Mouse (Mus musculus): Measurements from ENCODE around the gene Gm13693. TPM values are rescaled to one million over a fixed set of nuclear protein-coding genes. Genes with fewer than 3 reads are reported as not detected.
"Not testable (repeated sequence)": the region's sequence is repeated elsewhere in the genome, so short reads cannot be mapped to it uniquely, and the experiment has no call there.

Gm13693 gene
- total RNA-seq (2021), result 1 to 10 TPM; 1.6 to 1.7 TPM
- long read RNA-seq, result 0 reads

- DNase-seq (ENCODE audit: low spot score in 2 of 2), result not testable (repeated sequence)
Observed at GRCm38 (mm10) chr2:83961203-83961602, at the start of gene Gm13693. Gene Gm13693 (plus strand): TSS chr2:83961503.

DNA sequence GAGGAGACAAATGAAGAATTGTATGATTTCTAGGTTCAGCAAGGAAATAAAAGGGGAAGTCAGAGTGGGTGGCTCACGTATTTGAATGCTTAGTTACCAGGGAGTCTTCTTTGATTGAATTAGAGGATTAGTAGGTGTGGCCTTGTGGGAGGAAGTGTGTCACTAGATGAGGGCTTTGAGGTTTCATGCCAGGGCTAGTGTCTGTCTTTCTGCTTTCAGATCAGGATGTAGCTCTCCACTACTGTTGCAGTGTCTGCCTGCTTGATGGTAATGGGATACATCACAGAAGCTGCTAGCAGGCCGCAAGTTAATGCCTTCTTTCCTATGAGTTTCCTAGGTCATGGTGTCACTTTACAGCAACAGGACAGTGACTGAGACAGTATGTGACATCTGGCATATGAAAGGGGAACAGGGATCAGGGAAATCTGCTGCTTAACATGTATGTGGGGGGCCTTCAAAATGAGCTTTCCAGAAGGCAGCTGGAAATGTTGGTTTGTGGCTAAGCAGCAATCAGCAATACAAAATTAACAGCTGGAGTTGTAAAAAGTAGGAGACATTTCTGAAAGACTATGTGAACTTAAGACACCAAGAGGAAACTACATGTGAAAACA is 31.7 kb upstream of the Gm13693 start:
- DNase-seq (ENCODE audit: low spot score in 2 of 2), result no peak

DNA sequence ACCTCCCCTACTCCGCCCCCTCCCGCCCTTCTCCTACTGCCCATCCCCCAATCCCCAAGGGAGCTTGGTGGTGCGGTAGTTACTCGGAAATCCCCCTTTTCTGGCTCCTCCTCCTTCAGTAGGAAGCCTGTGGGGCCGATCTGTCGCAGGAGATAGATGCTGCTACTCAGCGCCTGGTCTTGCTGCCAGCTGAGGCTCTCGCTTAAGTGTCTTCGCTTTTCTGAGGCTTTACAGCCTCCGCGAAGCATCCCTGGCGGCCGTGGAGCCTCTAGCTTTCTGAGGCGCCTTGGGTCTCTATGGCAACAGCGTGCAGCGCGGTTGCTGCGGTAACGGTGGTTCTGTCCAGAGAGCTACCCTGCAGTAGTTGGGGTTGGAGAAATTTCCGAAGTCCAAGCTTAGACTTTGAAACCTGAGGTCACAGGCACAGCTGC is 20.4 kb upstream of the Gm13693 start, which contains the start of gene Zswim2:
TSS of gene Zswim2 (minus strand) at position 298 of the 431 bp plus-strand sequence.
- DNase-seq (ENCODE audit: low spot score in 2 of 2), result peak; percentile 89 to 94

DNA sequence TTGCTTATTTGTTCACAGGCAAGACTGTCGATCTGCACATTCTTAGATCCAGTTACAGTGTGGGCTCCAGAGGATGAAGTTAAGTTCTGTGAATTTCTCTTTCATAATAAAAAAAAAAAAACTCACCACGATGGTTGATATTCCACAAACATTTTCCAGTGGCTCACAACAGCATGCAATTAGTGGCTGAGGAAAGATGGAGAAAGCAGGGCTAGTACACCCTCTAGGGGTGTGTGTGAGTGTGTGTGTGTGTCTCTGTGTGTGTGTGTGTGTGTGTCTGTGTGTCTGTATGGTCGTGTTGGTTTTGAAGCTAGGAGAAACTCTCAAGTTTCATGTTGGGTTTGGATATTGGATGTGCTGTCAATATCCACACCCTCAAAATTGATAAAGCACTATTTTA is 19.9 kb upstream of the Gm13693 start:
- no peak for DNase-seq (ENCODE audit: low spot score in 2 of 2)

GRCm38 (mm10) chr2:83941792-83942191 is 19.5 kb upstream of the Gm13693 start:
- no peak for DNase-seq (ENCODE audit: low spot score in 2 of 2)

DNA sequence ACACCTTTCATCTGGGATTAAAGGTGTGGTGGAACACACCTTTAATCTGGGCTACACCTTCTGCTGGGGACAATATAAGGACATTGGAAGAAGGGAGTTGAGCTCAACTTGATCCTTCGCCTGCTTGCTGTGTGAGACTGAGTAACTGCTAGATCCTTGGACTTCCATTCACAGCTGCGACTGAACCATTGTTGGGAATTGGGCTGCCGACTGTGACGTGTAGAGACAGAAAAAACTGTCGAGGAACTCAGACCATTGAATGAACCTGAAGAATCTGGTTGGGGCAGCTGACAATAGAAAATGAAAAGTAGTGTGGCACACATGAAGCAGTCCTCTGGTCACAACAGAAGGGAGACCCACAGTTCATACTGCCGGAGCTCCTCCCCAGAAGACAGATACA is 5.9 kb upstream of the Gm13693 start, which contains the start of gene Gm13698:
TSS of gene Gm13698 (plus strand) at position 301 of the 400 bp plus-strand sequence.
- DNase-seq (ENCODE audit: low spot score in 2 of 2), result not testable (repeated sequence)

GRCm38 (mm10) chr2:83967013-83967412 is 5.7 kb downstream of the Gm13693 start, which contains the start of gene Gm13695:
Gene Gm13695 (plus strand): TSS chr2:83967313.
- not testable (repeated sequence) for DNase-seq (ENCODE audit: low spot score in 2 of 2)

- DNase-seq (ENCODE audit: low spot score in 2 of 2), result not testable (repeated sequence)
Observed at GRCm38 (mm10) chr2:83972823-83973222, 11.5 kb downstream of the Gm13693 start, which contains the start of gene Gm13696. Gene Gm13696 (plus strand): TSS chr2:83973123.

DNA sequence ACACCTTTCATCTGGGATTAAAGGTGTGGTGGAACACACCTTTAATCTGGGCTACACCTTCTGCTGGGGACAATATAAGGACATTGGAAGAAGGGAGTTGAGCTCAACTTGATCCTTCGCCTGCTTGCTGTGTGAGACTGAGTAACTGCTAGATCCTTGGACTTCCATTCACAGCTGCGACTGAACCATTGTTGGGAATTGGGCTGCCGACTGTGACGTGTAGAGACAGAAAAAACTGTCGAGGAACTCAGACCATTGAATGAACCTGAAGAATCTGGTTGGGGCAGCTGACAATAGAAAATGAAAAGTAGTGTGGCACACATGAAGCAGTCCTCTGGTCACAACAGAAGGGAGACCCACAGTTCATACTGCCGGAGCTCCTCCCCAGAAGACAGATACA is 17.3 kb downstream of the Gm13693 start, which contains the start of gene Gm13694:
TSS of gene Gm13694 (plus strand) at position 301 of the 400 bp plus-strand sequence.
- not testable (repeated sequence) for DNase-seq (ENCODE audit: low spot score in 2 of 2)

GRCm38 (mm10) chr2:83984443-83984842 is 23.1 kb downstream of the Gm13693 start, which contains the start of gene Gm13697:
Gene Gm13697 (plus strand): TSS chr2:83984743.
- DNase-seq (ENCODE audit: low spot score in 2 of 2), result not testable (repeated sequence)

GRCm38 (mm10) chr2:83990253-83990652 is 28.9 kb downstream of the Gm13693 start, which contains the start of gene Gm13691:
Gene Gm13691 (plus strand): TSS chr2:83990553.
- not testable (repeated sequence) for DNase-seq (ENCODE audit: low spot score in 2 of 2)

GRCm38 (mm10) chr2:83993639-83994255 is 32.4 kb downstream of the Gm13693 start:
- peak in 1 of 2 experiments; percentile 8 for DNase-seq (ENCODE audit: low spot score in 2 of 2)

DNA sequence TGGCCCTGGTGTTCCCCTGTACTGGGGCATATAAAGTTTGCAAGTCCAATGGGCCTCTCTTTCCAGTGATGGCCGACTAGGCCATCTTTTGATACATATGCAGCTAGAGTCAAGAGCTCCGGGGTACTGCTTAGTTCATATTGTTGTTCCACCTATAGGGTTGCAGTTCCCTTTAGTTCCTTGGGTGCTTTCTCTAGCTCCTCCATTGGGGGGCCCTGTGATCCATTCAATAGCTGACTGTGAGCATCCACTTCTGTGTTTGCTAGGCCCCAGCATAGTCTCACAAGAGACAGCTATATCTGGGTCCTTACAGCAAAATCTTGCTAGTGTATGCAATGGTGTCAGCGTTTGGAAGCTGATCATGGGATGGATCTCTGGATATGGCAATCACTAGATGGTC is 33.2 kb downstream of the Gm13693 start:
- DNase-seq (ENCODE audit: low spot score in 2 of 2), result not testable (repeated sequence)

GRCm38 (mm10) chr2:84008913-84009312 is 47.6 kb downstream of the Gm13693 start:
- peak; percentile 56 to 83 for DNase-seq (ENCODE audit: low spot score in 2 of 2)

- no peak for DNase-seq (ENCODE audit: low spot score in 2 of 2)
Observed at GRCm38 (mm10) chr2:84009818-84010217, 48.5 kb downstream of the Gm13693 start.

Other genes with a start within 250 kb of the Gm13693 start
- gene Itgav, start 237.1 kb upstream of the Gm13693 start, total RNA-seq (2021), result 10 to 100 TPM; 65.3 to 71.4 TPM
- 100 to 1,000 TPM; 203 to 205 TPM for gene Fam171b, start 148.9 kb upstream of the Gm13693 start, total RNA-seq (2021)
- not detected for gene Zswim2, start 20.3 kb upstream of the Gm13693 start, total RNA-seq (2021)
- gene Gm13698, start 5.8 kb upstream of the Gm13693 start, total RNA-seq (2021), result 1 to 10 TPM; 1.6 to 1.7 TPM
- 1 to 10 TPM in 1 of 2 experiments, not detected in 1; 1.6 TPM for gene Gm13695, start 5.8 kb downstream of the Gm13693 start, total RNA-seq (2021)
- gene Gm13696, start 11.6 kb downstream of the Gm13693 start, total RNA-seq (2021), result 1 to 10 TPM; 1.6 to 1.7 TPM
- gene Gm13694, start 17.4 kb downstream of the Gm13693 start, total RNA-seq (2021), result 1 to 10 TPM; 1.6 to 1.7 TPM
- 1 to 10 TPM; 1.6 to 1.7 TPM for gene Gm13697, start 23.2 kb downstream of the Gm13693 start, total RNA-seq (2021)
- 1 to 10 TPM; 1.6 to 1.7 TPM for gene Gm13691, start 29.1 kb downstream of the Gm13693 start, total RNA-seq (2021)